Mouse (Mus musculus) G1E (cell line): ENCODE measurements around the gene Slc9c1.

Source experiments
- CTCF ChIP-seq: IDR thresholded peaks from 2 replicates; pipeline ENCODE4 v1.5.1; 2012; ENCODE audit warnings: low read depth, low read length, inconsistent platforms, mixed read lengths
- GATA1 ChIP-seq: IDR thresholded peaks from 2 replicates; pipeline ENCODE4 v1.6.1; 2012; ENCODE audit warnings: borderline replicate concordance, low read length, inconsistent platforms, mixed read lengths
- GATA2 ChIP-seq: IDR thresholded peaks from 2 replicates; pipeline ENCODE4 v1.6.1; 2012; ENCODE audit warnings: low read depth, low read length, inconsistent platforms, borderline replicate concordance

DNA sequence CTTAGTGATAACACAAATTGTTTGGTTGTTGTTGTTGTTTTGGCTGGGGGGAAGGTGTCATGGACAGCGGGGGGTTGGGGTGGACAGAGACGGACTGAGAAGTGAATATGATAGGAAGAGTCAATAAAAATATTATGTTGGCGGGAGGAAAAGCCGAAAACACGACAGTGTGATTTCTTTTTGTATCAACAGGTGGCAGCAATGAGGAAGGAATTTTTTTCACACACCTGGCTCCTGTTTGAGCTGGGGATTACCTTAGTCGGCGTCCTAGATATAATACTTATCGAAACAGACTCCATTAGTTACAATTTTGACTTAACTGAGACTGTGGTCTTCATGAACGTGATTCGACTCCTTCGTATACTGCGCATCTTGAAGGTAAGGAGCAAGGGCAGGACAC lies 44.8 kb downstream of the Slc9c1 start:
- TF ChIP-seq CTCF: no peak
- no peak for TF ChIP-seq GATA2
- TF ChIP-seq GATA1: no peak
